Mouse (Mus musculus) thymus, adult 2 months (tissue): ENCODE measurements around the gene Znrf1. TPM values are rescaled to one million over a fixed set of nuclear protein-coding genes. Genes with fewer than 3 reads are reported as not detected.

ENCODE experiments used
- DNase-seq: peaks from one replicate; pipeline ENCODE4 v3.0.0; 2021
- H3K27ac ChIP-seq: fragments of 200-500 bp; 2 replicates; pipeline ENCODE4 v1.5.1; 2012; ENCODE audit warnings: low read length, control low read depth; ENCODE audit not compliant: control insufficient read depth, insufficient read depth
- H3K27me3 ChIP-seq: fragments of 200-500 bp; 2 replicates; pipeline ENCODE4 v1.6.1; 2012; ENCODE audit warnings: mild to moderate bottlenecking, low read length, moderate library complexity, mixed read lengths; ENCODE audit not compliant: control insufficient read depth, insufficient read depth
- H3K36me3 ChIP-seq: fragments of 200-500 bp; 2 replicates; pipeline ENCODE4 v1.6.1; 2012; ENCODE audit warnings: mild to moderate bottlenecking, low read length, moderate library complexity; ENCODE audit not compliant: control insufficient read depth, insufficient read depth
- H3K4me1 ChIP-seq: fragments of 200-500 bp; replicated peaks from 2 replicates; pipeline ENCODE4 v1.6.1; 2012; ENCODE audit warnings: low read length; ENCODE audit not compliant: control insufficient read depth, insufficient read depth
- H3K4me3 ChIP-seq: fragments of 200-500 bp; 2 replicates; pipeline ENCODE4 v1.5.1; 2012; ENCODE audit warnings: mild to moderate bottlenecking, low read length, control low read depth, moderate library complexity; ENCODE audit not compliant: control insufficient read depth, insufficient read depth
- CTCF ChIP-seq: fragments of 200-500 bp; IDR thresholded peaks from 2 replicates; pipeline ENCODE4 v1.5.1; 2012; ENCODE audit warnings: mild to moderate bottlenecking, control low read depth, low read length, moderate library complexity, borderline replicate concordance; ENCODE audit not compliant: control insufficient read depth, poor library complexity, insufficient read depth; ENCODE audit errors: extremely low read depth
- POLR2A ChIP-seq: fragments of 200-500 bp; IDR thresholded peaks from 2 replicates; pipeline ENCODE4 v1.6.1; 2012; ENCODE audit warnings: mild to moderate bottlenecking, low read length, control low read depth, moderate library complexity; ENCODE audit not compliant: control insufficient read depth, poor library complexity, insufficient read depth; ENCODE audit errors: extremely low read depth
- WGBS: fragments of 180-500 bp; shearing (Covaris S2); methylation state at CpG from one replicate; pipeline ENCODE4 v1.1.7; 2018; 5-methylcytosine and 5-hydroxymethylcytosine counted together
- polyA plus RNA-seq: library from polyadenylated mRNA; depleted of rRNA; stranded (reverse); fragments of >200 nt; gene quantifications from 2 replicates; pipeline ENCODE4 v1.2.3, GENCODE M21; 2012

Gene Znrf1
- polyA plus RNA-seq, 1 experiment = 968 TPM

DNA sequence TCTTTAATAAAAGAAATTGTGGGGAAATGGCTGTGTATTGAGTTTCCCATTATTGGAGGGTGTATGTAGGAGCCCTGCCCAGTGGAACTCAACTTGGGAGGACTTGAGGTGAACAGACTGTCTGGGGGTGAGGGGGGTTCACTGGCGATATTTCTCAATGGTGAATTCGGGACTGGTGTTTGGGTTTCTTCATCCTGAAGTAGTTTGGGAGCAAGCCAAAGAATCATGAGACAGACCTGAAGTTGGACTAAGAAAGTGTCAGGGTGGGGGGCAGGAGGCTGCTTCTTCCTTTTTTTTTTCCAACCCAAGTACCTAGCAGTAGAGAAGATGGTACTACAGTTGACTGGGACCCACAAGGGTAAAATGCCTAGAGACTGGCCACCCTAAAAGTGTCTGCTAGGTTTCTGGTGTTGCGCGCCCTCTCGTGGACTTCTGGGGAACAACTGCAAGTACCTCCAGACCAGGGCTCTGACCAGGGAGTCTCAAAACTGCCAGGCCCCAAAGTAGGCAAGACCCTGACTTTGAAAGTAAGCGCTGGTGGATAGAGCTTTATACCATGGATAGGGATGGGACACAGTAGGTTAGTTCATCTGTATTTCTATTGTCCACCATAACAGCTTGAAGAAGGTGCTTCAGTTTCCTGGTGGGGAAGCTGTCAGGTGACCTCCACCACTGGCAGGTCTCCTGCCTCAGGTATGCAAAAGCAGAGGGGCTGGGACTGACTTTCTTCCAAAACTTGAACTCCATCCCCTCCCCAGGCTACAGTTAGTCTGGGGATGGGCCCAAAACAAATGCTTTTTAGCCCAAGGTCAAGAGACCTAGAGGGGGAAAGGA lies 90.0 kb downstream of the Znrf1 start:
- H3K4me1 ChIP-seq = peaks cover 84% of the 10 kb centered on the region
- peaks cover 25% of the 10 kb centered on the region for H3K36me3 ChIP-seq
- no peaks in the 10 kb centered on the region for H3K27me3 ChIP-seq
- no peak overlapping the region for H3K27ac ChIP-seq
- H3K4me3 ChIP-seq = no peak overlapping the region
- WGBS = 42% methylated on average over 6 of the region's 6 CpGs
- DNase-seq = peak; percentile 71
- TF ChIP-seq CTCF = peak; percentile 87; the same call in 1 of the 2 replicates
- no peak for TF ChIP-seq POLR2A

DNA sequence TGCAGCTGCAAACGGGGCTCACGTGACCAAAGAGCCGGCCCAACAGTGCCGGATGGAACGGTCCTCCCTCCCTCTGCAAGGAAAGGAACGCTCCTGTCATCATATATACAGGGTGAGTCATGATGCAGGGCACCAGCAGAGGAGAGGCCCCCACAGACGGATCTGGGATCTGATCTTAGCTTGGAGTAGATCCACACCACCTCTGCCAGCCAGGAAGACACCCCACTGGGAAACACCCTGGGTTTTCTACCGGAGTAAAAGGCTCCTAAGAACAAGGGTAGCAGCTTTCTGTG lies 90.6 kb downstream of the Znrf1 start:
- no peak overlapping the region for H3K4me3 ChIP-seq
- TF ChIP-seq CTCF (no peak), POLR2A (no peak)
- no peak overlapping the region for H3K27ac ChIP-seq
- H3K36me3 ChIP-seq = peaks cover 20% of the 10 kb centered on the region
- WGBS = 78% methylated on average over 8 of the region's 8 CpGs
- DNase-seq = no peak
- peaks cover 83% of the 10 kb centered on the region for H3K4me1 ChIP-seq
- H3K27me3 ChIP-seq = no peaks in the 10 kb centered on the region

DNA sequence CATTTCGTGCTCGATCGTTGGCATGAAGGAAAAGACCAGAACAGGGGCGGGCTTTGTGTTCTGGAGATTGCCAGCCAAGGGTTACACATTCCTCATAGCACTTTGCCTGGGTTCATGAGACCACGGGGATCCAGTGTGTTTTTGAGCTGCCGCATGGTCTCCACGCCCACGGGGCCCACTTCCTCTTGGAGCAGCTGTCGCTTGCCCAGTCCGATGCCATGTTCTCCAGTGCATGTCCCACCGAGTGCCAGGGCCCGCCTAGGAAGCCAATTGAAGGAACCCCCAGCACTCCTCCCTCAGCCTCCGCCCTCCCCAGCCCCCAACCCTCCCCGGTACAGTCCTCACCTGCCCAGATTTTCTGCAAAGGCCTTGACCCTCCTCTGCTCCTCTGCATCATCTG lies 91.0 kb downstream of the Znrf1 start:
- TF ChIP-seq CTCF = no peak
- Histone ChIP-seq H3K4me3 (no peak overlapping the region), H3K4me1 (peaks cover 78% of the 10 kb centered on the region), H3K27ac (no peak overlapping the region), H3K36me3 (peaks cover 15% of the 10 kb centered on the region), H3K27me3 (no peaks in the 10 kb centered on the region)
- DNase-seq = no peak
- WGBS = 81% methylated on average over 14 of the region's 14 CpGs

DNA sequence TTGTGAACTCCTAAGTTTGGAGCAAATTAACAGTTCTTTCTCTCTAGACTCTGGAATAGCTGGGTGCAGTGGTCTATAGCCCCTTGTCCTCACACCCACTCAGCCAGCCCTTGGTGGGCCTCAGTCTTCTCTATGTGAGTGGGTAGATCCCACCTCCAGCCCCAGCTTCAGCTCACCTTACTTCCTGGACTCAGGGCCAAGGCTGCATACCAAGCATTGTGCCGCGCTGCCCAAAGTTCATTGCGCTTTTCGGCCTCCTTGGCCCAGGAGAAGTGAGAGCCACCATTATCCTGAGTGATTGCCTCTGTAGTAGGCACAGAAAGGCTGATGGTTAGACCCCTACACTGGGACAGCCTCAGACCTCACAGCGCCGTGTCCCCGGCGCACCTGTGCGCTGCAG lies 92.0 kb downstream of the Znrf1 start:
- TF ChIP-seq POLR2A (no peak), CTCF (no peak)
- H3K4me3 ChIP-seq = no peak overlapping the region
- peaks cover 5% of the 10 kb centered on the region; the same call in 1 of the 2 replicates for H3K36me3 ChIP-seq
- no peaks in the 10 kb centered on the region for H3K27me3 ChIP-seq
- WGBS = 87% methylated on average over 9 of the region's 9 CpGs
- peaks cover 72% of the 10 kb centered on the region for H3K4me1 ChIP-seq
- H3K27ac ChIP-seq = peak overlapping the region; percentile 19
- no peak for DNase-seq

DNA sequence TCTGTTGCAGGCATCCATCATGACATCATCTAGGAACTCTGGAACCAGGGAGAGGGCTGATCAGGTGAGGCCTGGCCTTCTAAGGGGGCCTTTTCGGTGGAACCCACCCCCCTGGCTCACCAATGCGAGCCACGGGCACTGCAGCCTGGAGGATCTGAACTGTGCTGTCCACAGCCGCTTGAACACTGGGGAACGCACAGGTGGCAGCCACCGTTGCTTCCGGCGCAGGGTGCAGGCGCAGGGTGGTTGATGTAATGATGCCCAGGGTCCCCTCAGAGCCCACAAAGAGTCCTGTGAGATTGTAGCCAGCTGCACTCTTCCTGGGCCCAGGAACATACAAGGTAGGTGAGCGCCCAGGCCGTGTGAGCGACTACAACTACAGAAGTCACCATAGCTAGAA lies 92.5 kb downstream of the Znrf1 start:
- TF ChIP-seq CTCF (no peak), POLR2A (0 out of 2 replicates have a peak, but pooled peaks have one; percentile 32)
- peak overlapping the region; percentile 39 for H3K27ac ChIP-seq
- DNase-seq = peak; percentile 60
- no peak overlapping the region for H3K4me3 ChIP-seq
- peaks cover 68% of the 10 kb centered on the region for H3K4me1 ChIP-seq
- peaks cover under 1% of the 10 kb centered on the region; the same call in 1 of the 2 replicates for H3K36me3 ChIP-seq
- no peaks in the 10 kb centered on the region for H3K27me3 ChIP-seq
- WGBS = 15% methylated on average over 12 of the region's 12 CpGs

DNA sequence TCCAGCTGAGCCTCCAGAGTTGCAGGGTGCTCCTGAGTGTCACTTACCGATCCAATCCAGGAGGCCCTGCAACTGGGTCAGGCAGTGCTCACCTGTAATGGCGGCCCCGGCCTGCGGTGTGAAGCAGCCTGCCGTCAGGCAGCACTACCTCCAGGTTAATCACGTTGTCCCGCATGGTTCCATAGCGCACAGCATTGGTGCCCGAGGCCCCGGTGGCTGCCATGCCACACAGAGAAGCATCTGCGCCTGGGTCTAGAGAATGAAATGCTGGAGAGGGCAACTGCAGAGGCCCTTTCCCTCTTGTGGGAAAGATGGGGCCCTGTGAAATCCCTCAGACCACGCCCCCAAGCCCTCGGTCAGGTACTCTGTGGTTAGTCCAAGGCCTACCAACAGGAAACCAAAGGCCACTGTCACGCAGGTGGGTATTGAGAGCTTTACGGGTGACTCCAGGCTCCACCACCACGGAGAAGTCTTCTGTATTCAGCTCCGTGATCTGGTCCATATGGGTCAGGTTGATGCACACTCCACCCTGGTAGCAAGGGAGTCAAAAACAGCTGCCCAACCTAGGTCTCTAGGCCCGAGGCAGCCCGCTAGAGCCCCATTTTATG lies 93.1 kb downstream of the Znrf1 start:
- WGBS = 18% methylated on average over 19 of the region's 19 CpGs
- peak overlapping the region; percentile 39 for H3K27ac ChIP-seq
- no peaks in the 10 kb centered on the region for H3K36me3 ChIP-seq

More for the DNA sequence above, 93.1 kb downstream of the Znrf1 start:
- no peaks in the 10 kb centered on the region for H3K27me3 ChIP-seq
- no peak for DNase-seq
- H3K4me3 ChIP-seq = no peak overlapping the region
- no peak for TF ChIP-seq POLR2A
- TF ChIP-seq CTCF = no peak
- peaks cover 64% of the 10 kb centered on the region for H3K4me1 ChIP-seq
